Mouse (Mus musculus): ENCODE results near the gene Rims1. TPM values are rescaled to one million over a fixed set of nuclear protein-coding genes. Genes with fewer than 3 reads are reported as not detected.

Rims1 gene
- polyA plus RNA-seq, 1 experiment from 2014 or later = 2.0 TPM

GRCm38 (mm10) chr1:22258356-22258755 is 547.4 kb downstream of the Rims1 start:
- DNase-seq (ENCODE audit: low spot score) = no peak
- H3K27ac ChIP-seq (replicated peaks; ENCODE audit: low read depth, low read length) = no peak overlapping the region
- H3K4me1 ChIP-seq (ENCODE audit: control insufficient read depth, insufficient read depth, low read length) = no peaks in the 10 kb centered on the region
- no peaks in the 10 kb centered on the region for H3K9me3 ChIP-seq (replicated peaks; ENCODE audit: control insufficient read depth, low read length)
- no peaks in the 10 kb centered on the region for H3K36me3 ChIP-seq (replicated peaks; ENCODE audit: control insufficient read depth, insufficient read depth, low read depth, low read length)
- WGBS = 81% methylated on average over 4 of the region's 4 CpGs
- ATAC-seq (replicated peaks; ENCODE audit: insufficient number of reproducible peaks, low FRiP score, low TSS enrichment, low read depth) = no peak
- H3K9ac ChIP-seq (replicated peaks; ENCODE audit: low read length) = no peak overlapping the region
- no peak overlapping the region for H3K4me2 ChIP-seq (ENCODE audit: low read depth, low read length)
- H3K27me3 ChIP-seq (ENCODE audit: control insufficient read depth, insufficient read depth, low read length) = no peaks in the 10 kb centered on the region
- H3K4me3 ChIP-seq (ENCODE audit: low read depth, low read length) = no peak overlapping the region

- Histone ChIP-seq H3K9ac (replicated peaks; ENCODE audit: low read length) (no peak overlapping the region), H3K9me3 (replicated peaks; ENCODE audit: control insufficient read depth, low read length) (no peaks in the 10 kb centered on the region), H3K27me3 (ENCODE audit: control insufficient read depth, insufficient read depth, low read length) (no peaks in the 10 kb centered on the region), H3K4me3 (ENCODE audit: low read depth, low read length) (no peak overlapping the region), H3K4me2 (ENCODE audit: low read depth, low read length) (no peak overlapping the region), H3K36me3 (replicated peaks; ENCODE audit: control insufficient read depth, insufficient read depth, low read depth, low read length) (no peaks in the 10 kb centered on the region), H3K4me1 (ENCODE audit: control insufficient read depth, insufficient read depth, low read length) (no peaks in the 10 kb centered on the region), H3K27ac (replicated peaks; ENCODE audit: low read depth, low read length) (no peak overlapping the region)
- ATAC-seq (replicated peaks; ENCODE audit: insufficient number of reproducible peaks, low FRiP score, low TSS enrichment, low read depth) (no peak), DNase-seq (ENCODE audit: low spot score) (no peak)
- WGBS = 91% methylated on average over 2 of the region's 2 CpGs
These were observed 551.5 kb downstream of the Rims1 start for GRCm38 (mm10) chr1:22254278-22254677.

- DNase-seq (ENCODE audit: low spot score) = no peak
- no peak for ATAC-seq (replicated peaks; ENCODE audit: insufficient number of reproducible peaks, low FRiP score, low TSS enrichment, low read depth)
- no peak overlapping the region for H3K4me3 ChIP-seq (ENCODE audit: low read depth, low read length)
- no peaks in the 10 kb centered on the region for H3K27me3 ChIP-seq (ENCODE audit: control insufficient read depth, insufficient read depth, low read length)
- no peaks in the 10 kb centered on the region for H3K36me3 ChIP-seq (replicated peaks; ENCODE audit: control insufficient read depth, insufficient read depth, low read depth, low read length)
- H3K27ac ChIP-seq (replicated peaks; ENCODE audit: low read depth, low read length) = no peak overlapping the region
- H3K9me3 ChIP-seq (replicated peaks; ENCODE audit: control insufficient read depth, low read length) = no peaks in the 10 kb centered on the region
- no peaks in the 10 kb centered on the region for H3K4me1 ChIP-seq (ENCODE audit: control insufficient read depth, insufficient read depth, low read length)
- H3K9ac ChIP-seq (replicated peaks; ENCODE audit: low read length) = no peak overlapping the region
- no peak overlapping the region for H3K4me2 ChIP-seq (ENCODE audit: low read depth, low read length)
These were observed 552.9 kb downstream of the Rims1 start for GRCm38 (mm10) chr1:22252873-22253272.

- DNase-seq (ENCODE audit: low spot score) (peak; percentile 35), ATAC-seq (replicated peaks; ENCODE audit: insufficient number of reproducible peaks, low FRiP score, low TSS enrichment, low read depth) (no peak)
- Histone ChIP-seq H3K27ac (replicated peaks; ENCODE audit: low read depth, low read length) (no peak overlapping the region), H3K27me3 (ENCODE audit: control insufficient read depth, insufficient read depth, low read length) (no peaks in the 10 kb centered on the region), H3K4me3 (ENCODE audit: low read depth, low read length) (no peak overlapping the region), H3K4me2 (ENCODE audit: low read depth, low read length) (no peak overlapping the region), H3K9ac (replicated peaks; ENCODE audit: low read length) (no peak overlapping the region), H3K36me3 (replicated peaks; ENCODE audit: control insufficient read depth, insufficient read depth, low read depth, low read length) (no peaks in the 10 kb centered on the region), H3K9me3 (replicated peaks; ENCODE audit: control insufficient read depth, low read length) (no peaks in the 10 kb centered on the region), H3K4me1 (ENCODE audit: control insufficient read depth, insufficient read depth, low read length) (no peaks in the 10 kb centered on the region)
These were observed 556.9 kb downstream of the Rims1 start for GRCm38 (mm10) chr1:22248898-22249386.

GRCm38 (mm10) chr1:22245748-22246147 is 560.0 kb downstream of the Rims1 start:
- H3K27ac ChIP-seq (replicated peaks; ENCODE audit: low read depth, low read length) = no peak overlapping the region
- no peak for ATAC-seq (replicated peaks; ENCODE audit: insufficient number of reproducible peaks, low FRiP score, low TSS enrichment, low read depth)
- no peaks in the 10 kb centered on the region for H3K4me1 ChIP-seq (ENCODE audit: control insufficient read depth, insufficient read depth, low read length)
- H3K36me3 ChIP-seq (replicated peaks; ENCODE audit: control insufficient read depth, insufficient read depth, low read depth, low read length) = no peaks in the 10 kb centered on the region
- H3K9ac ChIP-seq (replicated peaks; ENCODE audit: low read length) = no peak overlapping the region
- no peak overlapping the region for H3K4me3 ChIP-seq (ENCODE audit: low read depth, low read length)
- DNase-seq (ENCODE audit: low spot score) = no peak
- H3K4me2 ChIP-seq (ENCODE audit: low read depth, low read length) = no peak overlapping the region
- H3K27me3 ChIP-seq (ENCODE audit: control insufficient read depth, insufficient read depth, low read length) = no peaks in the 10 kb centered on the region
- 94% methylated on average over 2 of the region's 2 CpGs for WGBS
- H3K9me3 ChIP-seq (replicated peaks; ENCODE audit: control insufficient read depth, low read length) = no peaks in the 10 kb centered on the region

Measured in embryonic facial prominence, embryonic 11.5 days (tissue).